Mouse (Mus musculus) bone marrow macrophage, adult 2 months (primary cell): ENCODE data around the gene Spock1.

ENCODE experiments used
- CTCF ChIP-seq: IDR thresholded peaks from 2 replicates; pipeline ENCODE4 v1.5.1; 2012; ENCODE audit warnings: low read depth, mild to moderate bottlenecking, low read length, moderate library complexity
- POLR2A ChIP-seq: IDR thresholded peaks from 2 replicates; pipeline ENCODE4 v1.6.1; 2012; ENCODE audit warnings: mild to moderate bottlenecking, low read depth, low read length, borderline replicate concordance

DNA sequence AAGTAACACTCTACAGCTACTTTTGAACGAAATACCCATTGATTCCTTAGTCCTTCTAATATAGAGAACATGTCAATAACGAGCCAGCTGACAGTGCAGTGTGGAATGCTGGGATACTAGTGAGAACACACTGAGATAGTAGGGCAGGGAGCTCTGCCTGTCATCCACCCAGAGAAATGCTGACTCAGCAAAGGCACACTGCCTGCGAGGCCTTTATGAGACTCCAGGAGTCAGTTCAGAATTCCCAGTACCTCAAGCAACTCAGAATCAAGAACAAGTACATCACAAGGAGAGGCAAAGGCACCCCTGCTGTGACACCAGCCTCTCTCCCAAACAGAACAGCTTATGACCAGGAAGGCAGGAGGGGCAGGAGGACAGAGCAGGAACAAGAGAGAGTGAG is 163.5 kb downstream of the Spock1 start:
- TF ChIP-seq CTCF (no peak), POLR2A (no peak)
